Mouse (Mus musculus) heart, adult 2 months (tissue): ENCODE measurements at regions not wholly inside any gene's neighbourhood (a gene's known extent, or its start where the extent isn't known, plus 50 kb on each side); places are given as distances from the start of the nearest gene placed in this dataset.

Experiments
- CTCF ChIP-seq: fragments of 200-600 bp; IDR thresholded peaks from 2 replicates; pipeline ENCODE4 v1.8.1; 2022; ENCODE audit warnings: antibody characterized with exemption, mild to moderate bottlenecking, moderate library complexity
- POLR2A ChIP-seq: fragments of 200-500 bp; IDR thresholded peaks from 2 replicates; pipeline ENCODE4 v1.6.1; 2011; ENCODE audit warnings: mild to moderate bottlenecking, low read depth, low read length, control low read depth; ENCODE audit not compliant: insufficient read depth

DNA sequence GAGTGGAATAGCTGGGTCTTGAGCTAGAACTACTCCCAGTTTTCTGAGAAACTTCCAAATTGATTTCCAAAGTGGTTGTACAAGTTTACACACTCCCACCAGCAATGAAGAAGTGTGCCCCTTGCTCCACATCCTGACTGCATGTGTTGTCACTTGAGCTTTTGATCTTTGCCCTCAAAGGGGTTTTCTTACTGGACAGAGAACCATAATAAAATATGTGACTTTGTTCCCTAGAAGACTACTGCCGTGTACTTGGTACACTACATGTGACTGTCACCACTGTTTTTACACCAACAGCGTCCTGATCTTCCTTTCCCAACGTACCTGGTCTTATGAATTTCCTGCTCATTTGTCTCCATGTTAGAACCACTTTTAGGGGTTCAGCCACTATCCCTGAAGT is 114.3 kb upstream of the Tspan8 start:
- TF ChIP-seq POLR2A = no peak
- no peak for TF ChIP-seq CTCF
